Mouse (Mus musculus) small intestine, adult 10 weeks (tissue): ENCODE results near the gene Prpf19. TPM values are rescaled to one million over a fixed set of nuclear protein-coding genes. Genes with fewer than 3 reads are reported as not detected.

Experiments used
- polyA plus RNA-seq: library from polyadenylated mRNA; stranded (reverse); fragments of 350-450 nt; fragmentation: Illumina TruSeq; extraction: RNeasy Lipid Tissue Mini Kit (QIAGEN cat#74804); gene quantifications from one replicate; pipeline ENCODE4 v1.2.3, GENCODE M21; 2014; ENCODE audit warnings: low replicate concordance

Gene Prpf19
- polyA plus RNA-seq: 17.9 TPM

GRCm38 (mm10) chr19:10895016-10895528, at the start of gene Prpf19:
Gene Prpf19 (plus strand): TSS chr19:10895231.

DNA sequence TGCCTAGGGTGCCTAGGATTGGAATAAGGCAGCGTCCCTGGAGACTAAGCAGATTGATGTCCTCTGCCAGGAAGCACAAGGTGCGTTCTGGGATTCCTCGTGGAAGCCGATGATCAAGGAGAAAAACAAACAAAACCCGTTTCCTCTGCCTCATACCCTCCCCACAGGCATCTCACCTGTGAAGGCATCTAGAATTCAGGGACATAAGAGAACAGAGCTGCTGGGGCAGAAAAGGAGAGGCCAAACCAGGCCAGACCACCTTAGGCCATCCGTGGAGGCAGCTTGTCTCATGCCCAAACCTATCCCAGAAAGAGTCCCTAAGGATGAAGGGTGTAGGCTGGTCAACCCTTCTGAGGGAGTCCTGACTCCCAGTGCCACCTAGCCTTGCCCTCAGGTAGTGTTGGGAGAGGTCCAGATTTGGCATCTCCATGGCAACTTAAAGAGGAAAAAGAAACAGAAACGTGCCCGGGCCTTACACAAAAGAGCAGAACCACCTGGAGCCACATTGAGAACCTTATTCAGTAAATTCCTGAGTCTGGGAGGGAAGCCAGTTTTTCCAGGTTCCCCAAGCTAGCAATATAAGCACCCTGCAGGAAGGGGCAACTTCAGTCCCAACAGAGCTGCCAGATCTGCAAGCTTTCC, 25.0 kb upstream of the Prpf19 start, which contains the start of gene Tmem132a:
Gene Tmem132a, minus strand, starts transcription at position 55 of the 642 bp plus-strand sequence.

GRCm38 (mm10) chr19:10881426-10882154, 13.4 kb upstream of the Prpf19 start, which contains the start of gene Tmem109:
Gene Tmem109 (minus strand): TSS chr19:10882001.

DNA sequence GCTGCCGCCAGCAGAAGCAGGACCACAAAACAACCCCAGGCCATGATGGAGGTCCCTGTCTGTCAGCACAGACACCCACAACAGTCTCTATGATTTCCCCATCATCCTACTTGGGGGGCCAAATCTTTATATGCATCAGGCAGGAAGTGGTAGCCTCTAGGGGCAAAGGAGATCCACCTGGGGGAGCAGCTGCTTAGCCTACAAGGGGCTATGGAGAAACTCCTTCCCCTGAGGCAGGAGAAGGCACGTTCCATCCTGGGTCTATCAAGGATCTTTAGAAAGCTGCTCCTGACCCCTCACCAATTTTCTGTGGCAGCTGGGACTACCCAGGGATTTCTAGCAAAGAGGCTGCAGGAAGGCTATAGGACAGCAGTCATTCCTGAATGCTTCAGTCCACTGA, 25.5 kb downstream of the Prpf19 start, which contains the start of gene Zp1:
Gene Zp1, minus strand, starts transcription at position 101 of the 400 bp plus-strand sequence.

DNA sequence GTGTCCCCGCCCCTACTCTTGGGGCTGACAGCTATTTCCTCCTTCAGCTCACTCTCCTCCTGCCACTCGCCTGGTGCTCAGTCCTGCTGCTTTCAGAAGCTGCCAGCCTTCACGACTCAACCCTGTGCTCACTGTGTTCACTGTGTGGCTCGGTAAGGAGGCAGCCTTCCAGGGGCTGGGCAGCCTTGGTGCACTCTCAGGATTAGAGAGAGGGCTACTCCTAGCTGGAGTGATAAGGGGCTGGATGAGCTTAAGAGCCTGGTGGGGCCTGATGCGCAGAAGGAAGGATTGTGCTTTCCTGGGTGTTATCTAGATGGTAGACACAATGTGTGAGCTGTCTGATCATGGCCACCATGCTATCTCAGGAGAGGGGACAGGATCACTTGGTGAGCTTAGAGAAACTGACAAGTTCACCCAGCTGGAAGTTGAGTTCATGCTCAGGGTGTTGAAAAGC, 42.1 kb downstream of the Prpf19 start, which contains the start of gene Ptgdr2:
Gene Ptgdr2, plus strand, starts transcription at position 51 of the 454 bp plus-strand sequence.

DNA sequence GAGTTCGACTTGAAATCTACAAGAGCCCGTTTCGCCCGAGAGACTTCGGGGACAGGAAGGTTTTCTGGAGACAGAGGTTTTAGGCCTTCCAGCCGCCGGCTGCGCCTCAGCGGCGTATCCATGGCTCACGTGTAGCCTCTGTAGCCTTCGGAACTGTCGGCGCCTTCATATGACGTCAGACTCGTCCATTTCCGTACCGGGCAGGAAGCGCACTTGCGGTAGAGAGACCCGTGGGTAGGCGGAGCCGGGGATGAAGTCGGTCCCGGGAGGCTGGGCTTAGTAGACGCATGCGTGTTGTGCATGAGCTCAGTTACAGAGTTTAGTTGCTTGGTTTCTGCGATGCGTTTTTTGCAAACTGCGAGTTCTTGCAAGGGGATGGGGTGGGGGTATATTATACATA, 54.1 kb downstream of the Prpf19 start, which contains the start of gene Ccdc86:
Gene Ccdc86, minus strand, starts transcription at position 155 of the 400 bp plus-strand sequence.

Other genes with a start within 250 kb of the Prpf19 start
- not detected for gene Pga5, start 217.2 kb upstream of the Prpf19 start, polyA plus RNA-seq
- 1.3 TPM for gene Vps37c, start 206.5 kb upstream of the Prpf19 start, polyA plus RNA-seq
- not detected for gene Cd5, start 156.2 kb upstream of the Prpf19 start, polyA plus RNA-seq
- gene Cd6, start 65.2 kb upstream of the Prpf19 start, polyA plus RNA-seq: not detected
- 1.2 TPM for gene Slc15a3, start 55.5 kb upstream of the Prpf19 start, polyA plus RNA-seq
- gene Tmem132a, start 25.3 kb upstream of the Prpf19 start, polyA plus RNA-seq: not detected
- 1.7 TPM for gene Tmem109, start 13.2 kb upstream of the Prpf19 start, polyA plus RNA-seq
- gene Zp1, start 25.4 kb downstream of the Prpf19 start, polyA plus RNA-seq: not detected
- gene Ptgdr2, start 41.9 kb downstream of the Prpf19 start, polyA plus RNA-seq: not detected
- gene Ccdc86, start 54.0 kb downstream of the Prpf19 start, polyA plus RNA-seq: 1.0 TPM
- 10.1 TPM for gene Ms4a10, start 79.4 kb downstream of the Prpf19 start, polyA plus RNA-seq
- not detected for gene Ms4a15, start 98.0 kb downstream of the Prpf19 start, polyA plus RNA-seq
- 106 TPM for gene Ms4a18, start 122.8 kb downstream of the Prpf19 start, polyA plus RNA-seq
- 313 TPM for gene Ms4a8a, start 185.9 kb downstream of the Prpf19 start, polyA plus RNA-seq
- gene 1700017D01Rik, start 235.6 kb downstream of the Prpf19 start, polyA plus RNA-seq: not detected